Mouse (Mus musculus): ENCODE data around the gene Mcidas.
"Not testable (repeated sequence)": the region's sequence is repeated elsewhere in the genome, so short reads cannot be mapped to it uniquely, and the experiment has no call there.

Mcidas gene

GRCm38 (mm10) chr13:113013174-113013953, 19.7 kb downstream of the Mcidas start:
- not testable (repeated sequence) for DNase-seq

GRCm38 (mm10) chr13:113021521-113021920, 27.9 kb downstream of the Mcidas start:
- DNase-seq, result no peak

GRCm38 (mm10) chr13:113022467-113022866, 28.8 kb downstream of the Mcidas start:
- DNase-seq, result no peak

- DNase-seq, result no peak
Measured at GRCm38 (mm10) chr13:113023274-113024143, 29.9 kb downstream of the Mcidas start.

GRCm38 (mm10) chr13:113031351-113031750, 37.7 kb downstream of the Mcidas start:
- DNase-seq, result no peak

GRCm38 (mm10) chr13:113031792-113032571, 38.3 kb downstream of the Mcidas start:
- DNase-seq, result peak; percentile 57 to 61

GRCm38 (mm10) chr13:113032831-113033230, 39.2 kb downstream of the Mcidas start:
- no peak for DNase-seq

GRCm38 (mm10) chr13:113034271-113034886, 40.7 kb downstream of the Mcidas start:
- peak; percentile 69 to 76 for DNase-seq

- peak; percentile 58 to 69 for DNase-seq
Measured at GRCm38 (mm10) chr13:113034950-113035421, 41.3 kb downstream of the Mcidas start, which contains the start of gene Cdc20b. Gene Cdc20b (plus strand): TSS chr13:113035111.

GRCm38 (mm10) chr13:113035852-113036251, 42.2 kb downstream of the Mcidas start:
- peak; percentile 60 to 78 for DNase-seq

- DNase-seq, result no peak
Measured at GRCm38 (mm10) chr13:113044876-113045275, 51.2 kb downstream of the Mcidas start.

GRCm38 (mm10) chr13:113045458-113046110, 51.9 kb downstream of the Mcidas start:
- no peak for DNase-seq

GRCm38 (mm10) chr13:113046211-113046883, 52.7 kb downstream of the Mcidas start, which contains the start of gene Gpx8:
Gene Gpx8 (minus strand): TSS chr13:113046410.
- peak; percentile 8 to 37 for DNase-seq

- no peak for DNase-seq
Measured at GRCm38 (mm10) chr13:113047018-113047417, 53.4 kb downstream of the Mcidas start.

- DNase-seq, result no peak
Measured at GRCm38 (mm10) chr13:113047647-113048046, 54.0 kb downstream of the Mcidas start.
